Mouse (Mus musculus) kidney, embryonic 14.5 days (tissue): ENCODE results near the gene Tcf25. TPM values are rescaled to one million over a fixed set of nuclear protein-coding genes. Genes with fewer than 3 reads are reported as not detected.

Source experiments
- ATAC-seq: fragments of 200-750 bp; cut with Nextera tagmentation; 2 replicates; pipeline ENCODE4 v1.8.0; 2017; ENCODE audit warnings: moderate number of reproducible peaks, mild to moderate bottlenecking, moderate TSS enrichment, moderate library complexity; ENCODE audit not compliant: low FRiP score, low TSS enrichment
- H3K27ac ChIP-seq: fragments of 300-500 bp; sonication (generic); 2 replicates; pipeline ENCODE4 v1.5.1; 2014; ENCODE audit warnings: low read depth, mild to moderate bottlenecking, low read length, moderate library complexity, mixed read lengths
- H3K27me3 ChIP-seq: fragments of 300-500 bp; sonication (generic); 2 replicates; pipeline ENCODE4 v1.6.1; 2014; ENCODE audit warnings: mild to moderate bottlenecking, low read length; ENCODE audit not compliant: control insufficient read depth, insufficient read depth
- H3K36me3 ChIP-seq: fragments of 300-500 bp; sonication (generic); 2 replicates; pipeline ENCODE4 v1.6.1; 2014; ENCODE audit warnings: low read length, mixed read lengths; ENCODE audit not compliant: control insufficient read depth, insufficient read depth
- H3K4me1 ChIP-seq: fragments of 300-500 bp; sonication (generic); 2 replicates; pipeline ENCODE4 v1.6.1; 2014; ENCODE audit warnings: low read length, mixed read lengths; ENCODE audit not compliant: control insufficient read depth, insufficient read depth
- H3K4me2 ChIP-seq: fragments of 300-500 bp; sonication (generic); replicated peaks from 2 replicates; pipeline ENCODE4 v1.6.1; 2014; ENCODE audit warnings: low read depth, mild to moderate bottlenecking, low read length
- H3K4me3 ChIP-seq: fragments of 300-500 bp; sonication (generic); 2 replicates; pipeline ENCODE4 v1.5.1; 2014; ENCODE audit warnings: mild to moderate bottlenecking, low read length
- H3K9ac ChIP-seq: fragments of 300-500 bp; sonication (generic); 2 replicates; pipeline ENCODE4 v1.6.1; 2014; ENCODE audit warnings: low read depth, mild to moderate bottlenecking, low read length, moderate library complexity
- H3K9me3 ChIP-seq: fragments of 300-500 bp; sonication (generic); 2 replicates; pipeline ENCODE4 v1.6.1; 2016; ENCODE audit warnings: low read length; ENCODE audit not compliant: control insufficient read depth
- WGBS: fragments of 180-500 bp; shearing (Covaris S2); extraction: QIAGEN DNeasy Blood & Tissue Kit; methylation state at CpG from one replicate; pipeline ENCODE4 v1.1.7; 2014; 5-methylcytosine and 5-hydroxymethylcytosine counted together
- polyA plus RNA-seq: library from polyadenylated mRNA; unstranded; fragments of >200 nt; fragmentation: Nextera tagmentation; extraction: Ambion mirVana; gene quantifications from 2 replicates; pipeline ENCODE4 v1.2.1, GENCODE M21; 2014

The Tcf25 gene
- polyA plus RNA-seq, 1 experiment from 2014 or later = 157 TPM

DNA sequence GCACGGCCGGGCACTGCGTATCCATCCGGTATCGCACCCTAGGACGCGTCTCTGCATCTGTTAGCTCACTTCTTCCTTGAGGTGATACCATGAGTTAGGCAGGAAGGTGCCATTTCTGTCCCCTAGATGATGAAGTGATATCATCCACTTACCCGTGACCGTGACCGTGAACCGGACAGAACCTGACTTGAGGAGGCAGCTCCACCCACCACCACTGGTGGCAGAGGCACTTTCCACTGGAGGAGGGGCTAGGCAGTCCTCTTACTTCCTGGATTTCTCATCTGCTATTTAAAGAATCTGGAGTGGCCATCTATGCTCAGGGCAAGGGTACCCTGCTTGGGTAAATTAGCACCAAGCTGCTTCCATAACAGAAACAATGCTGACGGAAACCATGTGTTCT lies 30.1 kb upstream of the Tcf25 start:
- no peaks in the 10 kb centered on the region for H3K9me3 ChIP-seq
- H3K4me2 ChIP-seq = 0 out of 2 replicates have a peak overlapping the region, but pooled peaks have one; percentile 1
- H3K9ac ChIP-seq = no peak overlapping the region
- no peaks in the 10 kb centered on the region for H3K27me3 ChIP-seq
- 63% methylated on average over 12 of the region's 12 CpGs for WGBS
- H3K27ac ChIP-seq = no peak overlapping the region
- no peak for ATAC-seq
- peaks cover 32% of the 10 kb centered on the region for H3K4me1 ChIP-seq
- H3K36me3 ChIP-seq = no peaks in the 10 kb centered on the region
- H3K4me3 ChIP-seq = no peak overlapping the region

- Histone ChIP-seq H3K4me2 (no peak overlapping the region), H3K27me3 (no peaks in the 10 kb centered on the region), H3K9ac (no peak overlapping the region), H3K4me3 (no peak overlapping the region), H3K27ac (no peak overlapping the region), H3K4me1 (peaks cover 45% of the 10 kb centered on the region), H3K9me3 (no peaks in the 10 kb centered on the region), H3K36me3 (no peaks in the 10 kb centered on the region)
- 66% methylated on average over 8 of the region's 8 CpGs for WGBS
- no peak for ATAC-seq
Observed at GRCm38 (mm10) chr8:123345135-123345534, 28.4 kb upstream of the Tcf25 start.

DNA sequence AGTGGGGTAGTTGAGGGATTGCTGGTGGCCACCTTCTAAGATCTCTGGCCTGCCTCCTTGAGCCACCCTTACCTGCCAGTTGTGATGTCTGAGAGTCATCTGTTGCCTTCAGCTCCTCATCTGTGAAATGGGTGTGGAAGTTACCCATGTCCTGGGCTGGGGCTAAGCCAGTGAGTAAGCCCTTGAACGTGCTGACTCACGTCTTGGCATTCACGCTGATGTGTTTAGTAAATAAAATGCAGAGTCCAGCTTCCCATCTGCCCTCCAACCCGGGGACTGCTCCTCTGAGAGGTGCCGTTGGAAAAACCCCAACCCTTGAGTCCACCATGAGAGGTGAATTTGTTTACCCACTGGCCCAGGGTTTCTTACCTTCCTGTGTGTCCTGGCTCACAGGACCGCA lies 27.7 kb upstream of the Tcf25 start:
- Histone ChIP-seq H3K36me3 (no peaks in the 10 kb centered on the region), H3K9me3 (no peaks in the 10 kb centered on the region), H3K27me3 (no peaks in the 10 kb centered on the region), H3K9ac (no peak overlapping the region), H3K27ac (no peak overlapping the region), H3K4me3 (no peak overlapping the region), H3K4me1 (peaks cover 47% of the 10 kb centered on the region), H3K4me2 (no peak overlapping the region)
- ATAC-seq = no peak
- WGBS = 88% methylated on average over 6 of the region's 6 CpGs

GRCm38 (mm10) chr8:123347293-123347692 lies 26.3 kb upstream of the Tcf25 start:
- H3K27ac ChIP-seq = peak overlapping the region; percentile 90

GRCm38 (mm10) chr8:123348237-123348843 lies 25.2 kb upstream of the Tcf25 start:
- no peaks in the 10 kb centered on the region for H3K27me3 ChIP-seq
- no peaks in the 10 kb centered on the region for H3K9me3 ChIP-seq
- no peak overlapping the region for H3K9ac ChIP-seq
- H3K36me3 ChIP-seq = no peaks in the 10 kb centered on the region
- peak overlapping the region; percentile 90 for H3K27ac ChIP-seq
- H3K4me3 ChIP-seq = no peak overlapping the region
- peaks cover 45% of the 10 kb centered on the region for H3K4me1 ChIP-seq
- 13% methylated on average over 9 of the region's 9 CpGs for WGBS
- ATAC-seq = peak; percentile 77
- no peak overlapping the region; the same call in 1 of the 2 replicates for H3K4me2 ChIP-seq

More at GRCm38 (mm10) chr8:123347293-123347692, 26.3 kb upstream of the Tcf25 start:
- 57% methylated on average over 2 of the region's 2 CpGs for WGBS
- no peak for ATAC-seq
- Histone ChIP-seq H3K36me3 (no peaks in the 10 kb centered on the region), H3K9ac (no peak overlapping the region), H3K9me3 (no peaks in the 10 kb centered on the region), H3K4me1 (peaks cover 47% of the 10 kb centered on the region), H3K4me2 (no peak overlapping the region), H3K27me3 (no peaks in the 10 kb centered on the region), H3K4me3 (no peak overlapping the region)

DNA sequence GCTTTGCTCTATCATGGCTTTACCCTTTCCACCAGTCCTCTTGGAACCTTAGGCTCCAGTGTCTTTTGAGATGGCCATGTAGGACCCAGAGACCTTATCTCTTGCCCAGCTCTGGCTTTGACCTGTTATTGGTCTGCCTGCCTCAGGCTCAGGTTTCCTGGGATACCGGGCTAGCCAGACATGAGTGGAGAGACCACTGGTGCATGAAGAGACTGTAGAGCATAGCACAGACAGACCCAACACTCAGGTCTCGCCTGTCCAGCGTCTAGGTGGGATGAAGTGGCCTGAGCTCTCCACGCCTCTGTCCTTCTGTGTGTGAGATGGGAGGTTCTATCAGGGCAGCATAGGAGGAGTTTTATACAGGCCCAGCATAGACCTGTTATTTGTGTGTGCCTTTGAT lies 24.5 kb upstream of the Tcf25 start:
- no peak overlapping the region for H3K4me2 ChIP-seq
- no peaks in the 10 kb centered on the region for H3K9me3 ChIP-seq
- peak; percentile 63 for ATAC-seq
- H3K27me3 ChIP-seq = no peaks in the 10 kb centered on the region
- peak overlapping the region; percentile 90 for H3K27ac ChIP-seq
- H3K4me1 ChIP-seq = peaks cover 40% of the 10 kb centered on the region
- WGBS = 46% methylated on average over 4 of the region's 4 CpGs
- no peak overlapping the region for H3K4me3 ChIP-seq
- no peak overlapping the region for H3K9ac ChIP-seq
- H3K36me3 ChIP-seq = no peaks in the 10 kb centered on the region

DNA sequence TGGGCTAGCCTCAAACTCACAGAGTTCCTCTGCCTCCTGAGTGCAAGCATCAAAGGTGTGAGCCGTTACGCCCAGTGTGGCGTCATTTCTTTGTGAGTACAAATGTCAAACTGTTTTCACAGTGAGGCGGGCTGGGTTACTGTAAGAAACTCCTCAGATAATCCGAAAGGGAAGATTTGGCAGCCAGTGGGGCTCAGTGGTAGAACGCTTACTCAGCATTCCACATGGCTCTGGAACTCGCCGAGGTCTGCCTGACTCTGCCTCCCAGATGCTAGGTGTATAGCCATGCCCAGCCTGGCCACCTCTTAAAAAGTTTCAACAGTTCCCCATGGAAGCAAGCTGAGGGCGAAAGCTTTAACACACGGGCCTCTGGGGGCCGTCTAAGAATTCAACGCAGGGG lies 21.4 kb upstream of the Tcf25 start:
- no peak overlapping the region for H3K27ac ChIP-seq
- H3K36me3 ChIP-seq = no peaks in the 10 kb centered on the region
- 84% methylated on average over 12 of the region's 12 CpGs for WGBS
- no peak overlapping the region for H3K4me2 ChIP-seq
- H3K4me1 ChIP-seq = peaks cover 36% of the 10 kb centered on the region
- no peak overlapping the region for H3K9ac ChIP-seq
- no peaks in the 10 kb centered on the region for H3K27me3 ChIP-seq
- no peak overlapping the region for H3K4me3 ChIP-seq
- no peak for ATAC-seq
- H3K9me3 ChIP-seq = no peaks in the 10 kb centered on the region

DNA sequence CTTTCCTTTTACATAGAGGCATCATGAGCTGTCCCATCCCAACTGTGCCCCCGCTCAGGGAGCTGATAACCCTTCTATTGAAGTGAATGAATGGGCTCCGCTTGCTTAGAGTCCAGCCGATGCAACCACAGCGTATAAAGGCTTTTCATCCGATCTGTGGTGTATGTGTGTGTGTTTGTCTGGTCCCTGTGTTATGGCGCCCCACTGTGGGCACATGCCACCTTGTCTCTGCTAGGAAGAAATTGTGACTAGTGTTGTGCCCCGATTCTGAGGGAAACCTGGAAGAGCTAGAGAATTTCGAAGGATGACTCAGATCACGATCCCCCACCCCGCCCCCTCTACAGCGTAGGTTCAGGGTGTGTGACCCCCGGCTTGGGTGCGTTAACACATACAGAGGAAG lies 20.8 kb upstream of the Tcf25 start:
- 49% methylated on average over 13 of the region's 13 CpGs for WGBS

GRCm38 (mm10) chr8:123353216-123353615 lies 20.3 kb upstream of the Tcf25 start:
- Histone ChIP-seq H3K4me3 (no peak overlapping the region), H3K4me2 (no peak overlapping the region), H3K27me3 (no peaks in the 10 kb centered on the region), H3K4me1 (peaks cover 25% of the 10 kb centered on the region), H3K27ac (no peak overlapping the region), H3K36me3 (no peaks in the 10 kb centered on the region), H3K9me3 (no peaks in the 10 kb centered on the region), H3K9ac (no peak overlapping the region)
- 41% methylated on average over 11 of the region's 11 CpGs for WGBS
- no peak for ATAC-seq

More for the DNA sequence above, 20.8 kb upstream of the Tcf25 start:
- H3K9ac ChIP-seq = no peak overlapping the region
- no peaks in the 10 kb centered on the region for H3K27me3 ChIP-seq
- no peak overlapping the region for H3K4me2 ChIP-seq
- H3K4me3 ChIP-seq = no peak overlapping the region
- H3K9me3 ChIP-seq = no peaks in the 10 kb centered on the region
- peaks cover 29% of the 10 kb centered on the region for H3K4me1 ChIP-seq
- no peaks in the 10 kb centered on the region for H3K36me3 ChIP-seq
- no peak overlapping the region for H3K27ac ChIP-seq
- ATAC-seq = no peak
